Mouse (Mus musculus) G1E-ER4 (cell line): Measurements from ENCODE around the gene Sp2. TPM values are rescaled to one million over a fixed set of nuclear protein-coding genes. Genes with fewer than 3 reads are reported as not detected.

Source experiments
- GATA1 ChIP-seq: IDR thresholded peaks from one replicate; pipeline ENCODE4 v1.8.0; 2012; ENCODE audit warnings: low read length, inconsistent platforms
- polyA plus RNA-seq: library from polyadenylated mRNA; stranded (reverse); fragments of >175 nt; gene quantifications from 2 replicates; pipeline ENCODE4 v1.2.3, GENCODE M21; 2012

The Sp2 gene
- polyA plus RNA-seq, 1 experiment, result 55.9 TPM

DNA sequence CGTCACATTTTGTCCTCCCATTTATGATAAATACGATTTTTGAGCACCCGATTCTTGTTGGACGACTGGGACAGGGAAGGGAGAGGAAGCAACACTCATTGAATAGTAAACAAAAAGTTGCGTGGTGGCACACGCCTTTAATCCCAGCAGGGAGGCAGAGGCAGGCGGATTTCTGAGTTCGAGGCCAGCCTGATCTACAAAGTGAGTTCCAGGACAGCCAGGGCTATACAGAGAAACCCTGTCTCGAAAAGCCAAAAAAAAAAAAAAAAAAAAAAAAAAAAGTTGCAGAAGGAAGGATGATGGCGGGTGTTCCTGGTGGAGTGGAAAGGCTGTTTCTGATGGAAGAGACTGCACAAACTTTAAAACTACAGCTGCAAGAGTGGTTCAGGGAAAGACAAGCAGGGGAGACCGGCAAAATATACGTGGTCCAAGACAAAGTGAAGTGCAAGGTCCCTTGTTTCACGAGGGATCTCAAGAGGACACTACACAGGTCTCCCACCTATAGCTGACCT is 65.8 kb downstream of the Sp2 start:
- no peak for TF ChIP-seq GATA1

- no peak for TF ChIP-seq GATA1
Observed at GRCm38 (mm10) chr11:96916044-96916884, 66.5 kb downstream of the Sp2 start, which contains the start of gene Cdk5rap3. Gene Cdk5rap3, minus strand, starts transcription at chr11:96916496.

- TF ChIP-seq GATA1, result no peak
Observed at GRCm38 (mm10) chr11:96912682-96913081, 70.1 kb downstream of the Sp2 start.

GRCm38 (mm10) chr11:96910003-96910402 is 72.8 kb downstream of the Sp2 start:
- no peak for TF ChIP-seq GATA1

- TF ChIP-seq GATA1, result no peak
Observed at GRCm38 (mm10) chr11:96908594-96908993, 74.2 kb downstream of the Sp2 start.

DNA sequence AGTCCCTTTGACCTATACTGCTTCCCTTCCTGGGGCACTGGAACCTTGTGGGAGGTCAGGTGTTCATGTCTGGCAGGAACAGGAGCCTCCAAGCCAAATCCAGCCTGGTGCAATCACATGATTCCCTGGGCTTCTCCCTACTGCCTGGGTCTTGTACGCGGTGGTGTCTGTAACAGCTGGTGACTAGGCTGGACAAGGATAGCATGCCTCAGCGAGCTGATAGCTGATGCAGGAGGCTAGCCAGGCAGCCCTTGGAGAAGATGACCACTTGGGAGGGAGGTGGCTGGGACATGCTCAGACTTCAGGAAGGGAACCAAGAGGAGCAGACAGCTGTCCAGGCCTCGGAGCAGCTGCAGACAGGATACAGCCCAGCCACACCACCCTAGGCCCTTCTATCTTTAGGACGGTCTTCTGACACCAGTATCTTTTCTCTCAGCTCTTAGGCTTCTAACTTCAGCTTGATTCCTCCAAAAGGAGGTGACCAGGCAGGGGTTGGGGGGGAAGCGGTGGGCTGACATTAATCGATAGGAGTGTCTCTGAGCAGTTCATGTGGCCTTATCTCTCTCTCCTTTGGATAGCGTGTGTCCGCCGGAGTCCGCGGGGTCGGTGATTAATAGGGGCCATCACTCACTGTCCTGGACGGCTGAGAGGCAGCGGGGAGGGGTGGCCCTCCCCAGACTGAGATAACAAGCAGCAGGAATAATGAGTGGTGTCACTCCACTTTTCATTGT is 76.2 kb downstream of the Sp2 start:
- no peak for TF ChIP-seq GATA1

Other genes with a start within 250 kb of the Sp2 start
- gene Snx11, start 205.4 kb downstream of the Sp2 start, polyA plus RNA-seq, result 8.7 and 9.9 TPM in 2 replicates
- 66.6 and 76.2 TPM in 2 replicates for gene Cbx1, start 193.8 kb downstream of the Sp2 start, polyA plus RNA-seq
- 30.2 and 46.4 TPM in 2 replicates for gene Nfe2l1, start 153.0 kb downstream of the Sp2 start, polyA plus RNA-seq
- 0.14 and 0.45 TPM in 2 replicates for gene Copz2, start 133.1 kb downstream of the Sp2 start, polyA plus RNA-seq
- 59.7 and 66.3 TPM in 2 replicates for gene Cdk5rap3, start 66.5 kb downstream of the Sp2 start, polyA plus RNA-seq
- 0.18 and 0.19 TPM in 2 replicates for gene Prr15l, start 54.9 kb downstream of the Sp2 start, polyA plus RNA-seq
- gene Pnpo, start 39.0 kb downstream of the Sp2 start, polyA plus RNA-seq, result 42.4 and 75.3 TPM in 2 replicates
- gene Sp6, start 30.4 kb upstream of the Sp2 start, polyA plus RNA-seq, result not detected in 2 replicates
- 13.6 and 15.6 TPM in 2 replicates for gene Scrn2, start 47.0 kb upstream of the Sp2 start, polyA plus RNA-seq
- gene Lrrc46, start 58.4 kb upstream of the Sp2 start, polyA plus RNA-seq, result 0.11 TPM in 1 of 2 replicates, not detected in the other
- gene Mrpl10, start 58.6 kb upstream of the Sp2 start, polyA plus RNA-seq, result 58.9 and 112 TPM in 2 replicates
- gene Osbpl7, start 67.7 kb upstream of the Sp2 start, polyA plus RNA-seq, result 23.7 and 28.9 TPM in 2 replicates
- gene Tbx21, start 132.4 kb upstream of the Sp2 start, polyA plus RNA-seq, result not detected in 2 replicates
- 0.10 and 0.22 TPM in 2 replicates for gene Tbkbp1, start 168.5 kb upstream of the Sp2 start, polyA plus RNA-seq
- 49.2 and 62.1 TPM in 2 replicates for gene Kpnb1, start 204.9 kb upstream of the Sp2 start, polyA plus RNA-seq